ENCODE assay signal across 28 mouse cellular contexts in the genomic region with DNA sequence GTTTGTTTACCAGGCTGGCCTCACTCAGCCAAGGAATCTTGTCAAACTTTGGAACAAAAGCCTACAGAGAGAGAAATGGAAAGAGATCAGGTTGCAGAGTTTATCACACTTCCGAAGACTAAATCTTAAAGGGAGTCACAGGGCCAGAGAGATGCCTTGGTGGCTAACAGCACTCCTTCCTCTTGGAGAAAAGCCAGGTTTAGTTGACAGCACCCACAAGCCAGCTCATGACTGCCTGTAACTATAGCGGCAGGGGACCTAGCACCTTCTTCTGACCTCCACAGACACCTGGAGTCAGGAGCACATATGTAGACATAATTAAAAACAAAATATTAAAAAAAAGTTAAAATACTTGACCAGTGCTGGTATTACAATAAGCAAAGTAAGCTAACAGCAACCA. TPM values are rescaled to one million over a fixed set of nuclear protein-coding genes. Genes with fewer than 3 reads are reported as not detected.
"Had no signal": no experiment of that assay in that cellular context is flagged by ENCODE, and none has a peak within 500 bp of the region (broad histone marks: within the 10 kb centered on the region; RNA-seq: fewer than 3 reads in every experiment).

No protein-coding gene starts in this region.

- H3K27ac ChIP-seq: liver, embryonic 13.5 days; stomach, postnatal 0 days had no signal

- DNase-seq: kidney, adult 2 months; kidney, postnatal 10 days; kidney, postnatal 36 days; layer of hippocampus, adult 9-11 months; liver, embryonic 13.5 days; lung, adult 2 months; lung, postnatal 36 days; thymus, adult 2 months; thymus, postnatal 14 days; thymus, postnatal 4 days had no signal

- H3K9me3 ChIP-seq: liver, embryonic 13.5 days; megakaryocyte, embryonic 14.5 days; midbrain, embryonic 10.5 days; midbrain, embryonic 13.5 days had no signal

RNA-seq across cellular contexts. Expression of a gene that starts 11.5 kb away (rescaled TPM):
- total RNA-seq: layer of hippocampus, adult 18-20 months; layer of hippocampus, postnatal 25 days; left cerebral cortex, adult 18-20 months; left cerebral cortex, postnatal 25 days; liver, adult 2 months; monocyte, adult 5-6 weeks had no signal
- polyA plus RNA-seq: kidney, adult 2 months; kidney, embryonic 14.5 days; limb, embryonic 11.5 days; limb, embryonic 14.5 days; liver, adult 2 months; liver, embryonic 13.5 days; liver, embryonic 16.5 days; lung, adult 2 months; lung, embryonic 16.5 days; midbrain, embryonic 10.5 days; midbrain, embryonic 13.5 days; neural tube, embryonic 11.5 days; small intestine, adult 2 months; stomach, embryonic 14.5 days; stomach, postnatal 0 days; thymus, adult 2 months had no signal
